Mouse (Mus musculus) liver, embryonic 14.5 days (tissue): ENCODE results near the gene Rnf167.

Experiments used
- CTCF ChIP-seq: IDR thresholded peaks from 2 replicates; pipeline ENCODE4 v1.5.1; 2016; ENCODE audit warnings: antibody characterized with exemption, low read depth, control low read depth
- EP300 ChIP-seq: IDR thresholded peaks from 2 replicates; pipeline ENCODE4 v1.6.1; 2016; ENCODE audit warnings: antibody characterized with exemption, low read depth

- TF ChIP-seq CTCF: no peak
- no peak for TF ChIP-seq EP300
Observed at GRCm38 (mm10) chr11:70638293-70638692, 8.7 kb upstream of the Rnf167 start.
